Mouse (Mus musculus): Measurements from ENCODE around the gene Pmis2.
A peak's percentile ranks its signal among the peaks of the same experiment; 100 is the strongest.

Gene Pmis2

GRCm38 (mm10) chr7:30633762-30634412 lies 37.5 kb downstream of the Pmis2 start:
- DNase-seq, result no peak

- DNase-seq, result no peak
Measured at GRCm38 (mm10) chr7:30629013-30629412, 42.4 kb downstream of the Pmis2 start.

DNA sequence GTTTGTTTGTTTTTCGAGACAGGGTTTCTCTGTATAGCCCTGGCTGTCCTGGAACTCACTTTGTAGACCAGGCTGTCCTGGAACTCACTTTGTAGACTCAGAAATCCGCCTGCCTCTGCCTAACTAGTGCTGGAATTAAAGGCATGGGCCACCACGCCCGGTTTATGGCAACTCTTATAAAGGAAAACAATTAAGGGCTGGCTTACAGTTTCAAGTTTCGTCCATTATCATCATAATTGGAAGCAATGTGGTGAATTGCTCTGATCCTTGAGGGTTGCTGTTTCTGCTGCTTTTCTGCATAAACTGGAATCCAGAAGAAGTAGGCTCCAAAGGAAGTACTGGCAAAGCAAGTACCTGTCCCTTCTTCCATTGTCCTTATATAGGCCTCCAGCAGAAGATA lies 44.8 kb downstream of the Pmis2 start:
- no peak for DNase-seq

DNA sequence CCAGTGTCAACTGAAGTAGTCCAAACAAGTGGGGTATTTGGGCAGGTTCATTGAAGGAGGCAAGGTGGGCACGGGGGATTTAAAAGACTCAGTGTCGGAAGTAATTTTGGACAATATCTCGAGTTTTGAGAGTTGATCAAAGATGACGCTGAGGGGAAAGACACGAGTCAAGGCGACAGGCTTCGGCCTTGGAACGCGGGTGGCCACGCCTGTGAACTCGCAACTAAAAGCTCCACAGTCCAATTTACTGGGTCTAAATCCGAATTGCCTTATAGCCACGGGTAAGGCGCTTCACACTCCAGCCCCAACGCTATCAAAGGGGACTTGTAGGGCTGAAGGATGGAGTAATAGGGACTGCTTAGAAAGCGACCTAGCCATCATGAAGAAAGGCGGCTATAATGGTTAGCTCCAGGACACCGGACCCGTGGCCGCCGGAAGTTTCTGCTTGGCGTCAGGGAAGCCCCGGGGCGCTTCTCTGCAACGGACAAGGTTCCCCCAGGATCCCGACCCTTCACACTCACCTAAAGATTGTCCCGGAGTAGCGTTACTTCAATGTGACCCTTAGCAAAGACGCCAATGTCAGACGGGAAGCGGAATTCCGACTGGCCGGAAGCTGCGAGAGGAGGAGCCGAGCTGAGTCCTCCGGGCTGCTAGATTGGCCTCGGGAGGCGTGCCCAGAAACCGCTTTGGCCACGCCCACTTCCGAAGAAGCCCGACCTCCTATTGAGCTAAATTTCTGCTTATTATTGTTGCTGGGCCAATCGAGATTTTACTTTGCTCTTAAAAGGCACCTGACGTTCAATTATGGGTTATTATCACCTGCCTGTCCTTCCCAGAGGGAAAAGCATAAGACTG lies 45.6 kb downstream of the Pmis2 start, which contains the start of gene Cox6b1:
Gene Cox6b1 (minus strand): TSS at position 622 of the 855 bp plus-strand sequence.
- peak; percentile 84 to 92 for DNase-seq
